Mouse (Mus musculus): ENCODE results near the gene Rbbp6. TPM values are rescaled to one million over a fixed set of nuclear protein-coding genes. Genes with fewer than 3 reads are reported as not detected.
A peak's percentile ranks its signal among the peaks of the same experiment; 100 is the strongest.

The Rbbp6 gene
- total RNA-seq (2021) = 10 to 100 TPM; 24.9 to 35.3 TPM

DNA sequence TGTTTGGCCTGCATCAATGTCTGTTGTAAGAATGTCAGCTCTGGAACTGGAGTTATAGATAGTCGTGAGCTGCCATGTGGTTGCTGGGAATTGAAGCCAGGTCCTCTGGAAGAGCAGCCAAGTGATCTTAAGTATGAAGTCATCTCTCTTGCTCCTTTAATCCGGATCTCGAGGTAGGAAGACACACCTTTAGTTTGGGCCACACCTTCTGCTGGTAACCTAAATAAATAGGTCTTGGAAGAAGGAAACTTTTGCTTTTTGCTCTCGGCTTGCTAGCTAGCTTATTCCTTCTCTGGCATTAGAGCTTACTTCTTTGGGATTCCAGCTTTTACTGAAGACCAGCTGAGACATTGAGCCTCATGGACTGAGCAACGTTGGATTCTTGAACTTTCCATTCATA lies at the start of gene Rbbp6:
Gene Rbbp6 (plus strand): TSS at position 301 of the 400 bp plus-strand sequence.
- intact Hi-C loops (cut with DNase I) = no loop called here
- no peak for DNase-seq (ENCODE audit: low spot score)

DNA sequence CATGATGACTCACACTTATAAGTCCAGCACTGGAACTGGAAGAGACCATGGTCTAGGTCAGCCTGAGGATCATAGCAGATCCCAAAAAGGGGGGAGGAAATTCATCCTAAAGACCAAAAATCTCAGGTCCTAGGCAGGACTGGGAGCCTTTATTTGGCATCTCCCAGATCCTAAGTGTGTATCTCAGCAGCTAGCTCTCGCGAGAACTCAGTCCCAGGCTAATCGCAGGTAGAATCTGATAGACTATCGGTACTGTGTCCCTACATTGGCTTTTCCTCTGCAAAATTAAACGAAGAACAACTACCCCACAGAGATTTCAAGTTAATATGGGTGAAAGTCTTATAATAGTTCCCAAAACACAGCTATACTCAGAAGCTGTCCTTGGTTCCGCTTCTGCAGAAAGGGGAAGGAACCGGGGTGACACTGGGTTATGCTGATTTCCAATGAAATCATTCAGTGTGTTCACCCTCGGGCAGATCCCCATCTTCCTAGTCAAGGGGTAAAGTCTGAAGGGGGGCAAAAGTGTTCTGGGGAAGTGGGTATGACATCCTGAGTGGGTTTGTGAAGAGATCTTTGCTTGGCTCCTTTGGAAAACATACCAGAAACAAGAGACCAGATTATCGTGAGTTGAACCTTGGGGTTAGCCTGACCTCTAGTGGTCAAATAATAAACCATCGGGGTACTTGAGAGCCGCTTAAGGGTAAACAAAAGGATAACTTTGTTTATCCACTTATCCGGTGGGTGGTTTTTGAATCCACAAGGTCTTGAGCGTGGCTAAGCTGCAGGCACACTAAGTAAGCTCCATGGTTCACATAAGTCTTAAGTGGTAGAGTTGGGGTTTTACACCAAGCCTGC lies 45.5 kb upstream of the Rbbp6 start:
- no peak for DNase-seq (ENCODE audit: low spot score)
- intact Hi-C loops (cut with DNase I) = loop anchor here (1.0 to 5.0 kb wide), 4 partner anchors 248 to 668 kb away; partner anchors contain the start of gene Cacng3

DNA sequence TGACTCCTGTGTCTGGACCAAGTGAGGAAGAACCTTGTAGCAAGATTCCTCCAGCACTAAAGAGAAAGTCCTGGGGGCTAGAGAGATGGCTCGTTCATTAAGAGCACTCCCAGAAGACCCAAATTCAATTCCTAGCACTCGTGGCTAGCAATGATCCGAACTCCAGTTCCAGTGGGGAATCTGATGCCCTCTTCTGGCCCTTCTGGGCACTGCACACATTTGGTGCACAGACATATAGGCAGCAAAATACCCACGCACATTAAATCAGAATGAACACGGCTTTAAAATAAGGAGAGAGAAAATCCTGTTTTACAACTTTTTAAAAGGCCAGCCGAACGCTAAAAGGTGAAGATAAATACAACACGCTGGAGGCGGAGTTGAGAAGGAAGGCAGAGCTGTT lies 43.9 kb upstream of the Rbbp6 start:
- intact Hi-C loops (cut with DNase I) = loop anchor here (5.0 kb wide), 2 partner anchors 249 to 669 kb away; partner anchors contain the start of gene Cacng3
- DNase-seq (ENCODE audit: low spot score) = no peak

DNA sequence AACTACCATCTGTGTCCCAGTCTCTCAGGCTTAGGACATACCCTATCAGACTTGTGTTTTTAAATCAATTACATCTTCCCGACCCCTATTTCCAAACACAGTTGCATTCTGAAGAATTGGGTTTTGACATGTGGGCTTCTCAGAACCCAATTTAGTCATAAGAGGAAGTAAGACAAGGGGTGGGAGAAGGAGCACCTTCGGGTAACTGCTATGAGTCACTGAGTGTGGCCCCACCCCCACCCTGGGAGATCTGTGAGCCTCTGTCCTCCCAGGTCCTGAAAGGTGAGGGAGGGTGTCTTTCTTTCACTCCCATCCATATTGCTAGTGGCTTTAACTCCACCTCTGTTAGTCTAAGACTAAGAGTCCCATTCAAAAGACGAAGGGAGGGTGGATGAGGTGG lies 41.2 kb upstream of the Rbbp6 start:
- no peak for DNase-seq (ENCODE audit: low spot score)
- intact Hi-C loops (cut with DNase I) = loop anchor here (5.0 kb wide), 2 partner anchors 252 to 672 kb away; partner anchors contain the start of gene Cacng3

DNA sequence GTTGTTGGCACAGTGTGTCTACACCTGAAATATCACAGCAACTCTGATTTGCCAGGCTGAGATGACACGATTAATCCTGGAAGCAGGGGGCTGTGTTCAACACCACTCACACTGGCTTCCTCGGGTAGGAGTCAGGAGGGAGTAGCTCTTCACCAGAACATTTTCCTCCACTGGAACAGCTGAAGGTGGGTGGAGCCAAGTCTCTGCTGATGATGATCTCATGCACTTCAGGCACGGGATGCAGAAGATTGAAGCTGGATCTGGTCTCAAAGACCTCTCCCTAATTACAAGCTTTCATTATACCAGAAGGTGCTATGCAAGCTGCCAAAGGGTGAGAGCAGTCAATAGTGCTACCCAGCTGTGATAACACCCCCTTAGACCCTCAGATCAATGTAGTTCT lies 35.0 kb upstream of the Rbbp6 start:
- DNase-seq (ENCODE audit: low spot score) = peak; percentile 23
- intact Hi-C loops (cut with DNase I) = no loop called here

DNA sequence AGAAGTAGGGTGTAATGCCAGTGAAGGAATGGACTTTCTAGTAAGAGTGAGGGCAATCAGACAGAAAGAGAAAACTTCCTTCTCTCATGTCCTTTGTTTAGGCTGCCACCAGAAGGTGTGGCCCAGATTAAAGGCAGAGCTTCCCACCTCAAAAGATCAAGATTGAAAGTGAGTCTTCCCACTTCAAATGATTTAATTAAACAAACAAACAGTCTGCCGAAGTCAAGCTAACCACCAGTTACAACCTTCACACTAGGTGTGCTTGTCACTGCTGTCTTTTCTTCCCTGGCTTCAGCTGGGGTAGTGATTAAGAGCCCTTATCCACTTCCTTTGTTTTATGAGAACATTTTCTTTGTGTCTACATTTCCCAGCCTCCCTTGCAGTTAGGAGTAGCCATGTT lies 33.3 kb upstream of the Rbbp6 start:
- intact Hi-C loops (cut with DNase I) = no loop called here
- no peak for DNase-seq (ENCODE audit: low spot score)

DNA sequence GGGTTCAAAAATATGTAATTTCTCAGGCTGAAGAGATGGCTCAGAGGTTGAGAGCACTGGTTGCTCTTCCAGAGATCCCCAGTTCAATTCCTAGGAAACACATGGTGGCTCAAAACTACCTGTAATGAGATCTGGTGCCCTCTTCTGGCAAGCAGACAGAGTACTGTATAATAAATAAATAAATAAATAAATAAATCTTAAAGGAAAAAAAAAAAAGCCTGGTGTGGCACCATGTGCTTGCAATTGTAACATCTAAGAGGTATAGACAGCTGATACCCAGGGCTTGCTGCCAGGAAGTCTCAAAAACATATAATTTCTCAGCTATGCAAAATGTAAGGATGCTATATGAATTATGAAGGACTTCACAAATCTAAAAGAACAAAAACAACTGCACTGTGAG lies 28.9 kb upstream of the Rbbp6 start:
- intact Hi-C loops (cut with DNase I) = no loop called here

DNA sequence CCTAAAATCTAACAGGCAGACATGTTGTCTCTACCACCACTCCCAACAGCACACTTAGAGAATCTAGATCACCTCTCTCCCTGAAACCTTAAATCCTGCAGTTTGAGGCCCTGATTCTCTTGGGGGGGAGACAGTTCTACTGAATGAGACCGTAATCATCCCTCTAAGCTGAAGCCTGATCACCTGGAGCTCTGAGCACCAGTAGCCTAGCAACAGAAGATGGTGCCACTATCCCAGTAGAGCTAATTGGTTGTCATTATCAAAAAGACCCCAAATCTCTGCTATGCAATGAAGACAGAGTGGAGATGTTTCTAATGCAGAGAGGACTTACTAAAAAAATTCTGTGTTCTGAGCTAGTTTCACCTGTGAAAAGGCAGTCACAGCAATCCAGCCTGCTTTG lies 27.3 kb upstream of the Rbbp6 start:
- intact Hi-C loops (cut with DNase I) = no loop called here
- DNase-seq (ENCODE audit: low spot score) = no peak

More for the DNA sequence above, 28.9 kb upstream of the Rbbp6 start:
- DNase-seq (ENCODE audit: low spot score) = no peak

DNA sequence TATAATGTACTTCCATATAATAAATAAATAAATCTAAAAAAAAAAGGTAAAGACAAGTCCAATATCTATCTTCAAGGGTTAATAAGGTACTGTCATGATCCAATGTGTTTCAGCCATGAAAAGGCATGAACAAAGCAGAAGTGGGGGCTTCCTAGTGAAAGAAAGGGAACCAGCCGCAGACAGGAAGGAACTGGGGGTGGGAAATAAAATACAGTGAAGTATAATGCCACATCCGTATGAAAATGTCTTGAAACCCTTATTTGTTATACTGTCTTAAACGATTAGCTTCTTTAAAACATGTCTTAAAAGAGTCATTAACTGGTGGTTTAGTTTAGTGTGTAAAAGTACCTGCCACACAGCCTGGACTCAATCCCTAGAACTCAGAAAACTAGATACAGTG lies 26.3 kb upstream of the Rbbp6 start:
- intact Hi-C loops (cut with DNase I) = no loop called here
- no peak for DNase-seq (ENCODE audit: low spot score)

DNA sequence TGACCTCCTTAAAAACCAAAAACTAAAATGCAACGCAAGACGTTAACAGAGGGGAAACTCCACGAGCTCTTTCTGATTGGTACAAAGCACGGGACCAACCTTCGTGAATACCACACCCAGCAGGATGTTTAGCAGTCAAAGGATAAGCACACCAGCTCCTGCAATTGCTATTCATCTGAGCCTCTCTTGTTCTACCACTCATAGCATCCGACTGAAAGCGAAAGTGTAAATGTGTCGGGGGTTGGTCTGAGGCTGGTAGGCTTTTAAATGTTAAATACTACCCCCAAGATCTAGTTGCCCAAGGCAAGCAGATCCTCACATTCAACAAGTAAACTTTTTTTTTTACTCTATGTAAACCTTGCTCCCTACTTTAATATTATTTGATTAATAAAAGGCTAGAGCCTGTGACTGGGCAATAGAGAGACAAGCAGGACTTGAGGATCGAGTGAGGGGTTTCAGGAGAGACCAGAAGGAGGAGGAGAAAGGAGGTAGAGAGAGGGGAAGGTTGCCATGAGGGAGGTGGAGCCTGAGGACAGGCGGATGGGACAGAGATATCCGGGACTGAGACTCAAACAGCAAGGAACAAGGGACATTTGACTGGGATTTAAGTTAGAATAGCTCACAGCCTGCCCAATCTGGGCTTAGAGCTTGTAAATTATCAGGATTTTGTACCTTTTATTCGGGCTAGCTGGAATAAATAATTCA lies 25.0 kb upstream of the Rbbp6 start:
- intact Hi-C loops (cut with DNase I) = no loop called here
- DNase-seq (ENCODE audit: low spot score) = no peak

DNA sequence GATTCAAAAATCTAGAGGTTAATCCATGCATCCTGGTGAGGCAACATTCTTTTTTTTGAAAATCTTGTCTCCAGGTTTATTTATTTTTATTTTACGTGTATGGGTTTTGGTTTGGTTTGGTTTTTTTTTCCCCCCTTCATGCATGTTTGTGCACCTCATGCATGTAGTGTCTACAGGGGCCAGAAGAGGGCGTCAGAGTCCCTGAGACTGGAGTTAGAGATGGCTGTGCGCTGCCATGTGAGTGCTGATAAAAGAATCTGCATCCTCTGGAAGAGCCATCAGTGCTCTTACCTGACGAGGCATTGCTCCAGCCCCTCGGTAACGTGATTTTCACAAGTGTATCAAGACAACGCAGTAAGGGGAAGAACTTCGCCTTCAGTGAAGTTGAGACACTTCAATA lies 23.4 kb upstream of the Rbbp6 start:
- intact Hi-C loops (cut with DNase I) = no loop called here
- no peak for DNase-seq (ENCODE audit: low spot score)

DNA sequence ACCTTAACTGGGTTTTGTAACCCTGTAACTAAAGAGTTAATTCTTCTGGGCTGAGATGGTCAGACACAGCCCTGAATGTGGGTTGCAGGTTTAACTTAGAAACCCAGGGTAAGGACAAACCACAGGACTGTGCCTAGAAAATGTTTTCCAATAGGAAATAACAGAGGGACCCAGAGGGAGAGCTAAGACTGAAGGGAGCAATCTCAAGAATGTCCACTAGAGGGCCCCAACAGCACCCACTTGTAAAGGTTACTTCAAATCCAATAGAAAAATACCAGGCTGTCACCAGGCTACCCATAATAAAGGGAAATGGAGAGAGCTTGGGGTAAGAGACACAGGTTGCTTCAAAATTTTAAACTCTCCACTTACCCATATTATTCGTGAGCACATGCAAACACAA lies 20.3 kb upstream of the Rbbp6 start:
- intact Hi-C loops (cut with DNase I) = loop anchor here (5.0 kb wide), 1 partner anchor 517 kb away; the partner anchor contains the start of gene Aqp8
- peak; percentile 33 for DNase-seq (ENCODE audit: low spot score)

DNA sequence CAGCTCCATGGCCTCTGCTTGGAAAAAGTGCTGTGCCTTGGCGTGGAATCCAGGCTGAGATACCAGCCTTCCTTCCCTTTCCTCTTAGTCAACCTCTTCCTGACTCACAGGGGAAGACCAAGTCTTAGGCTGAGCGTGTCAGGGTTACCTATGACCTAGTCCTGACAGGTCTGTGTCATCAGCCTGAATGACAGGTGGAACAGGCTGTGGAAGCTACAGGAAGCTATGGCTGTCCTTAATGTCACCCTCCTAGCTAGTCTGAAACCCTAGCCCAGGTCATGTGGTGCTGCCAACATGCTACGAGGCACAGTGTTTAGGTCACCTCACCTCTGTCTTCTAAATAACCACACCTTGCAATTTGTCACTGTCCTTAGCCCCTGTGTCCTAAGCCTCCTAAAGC lies 16.2 kb upstream of the Rbbp6 start:
- intact Hi-C loops (cut with DNase I) = loop anchor here (5.0 kb wide), 1 partner anchor 513 kb away; the partner anchor contains the start of gene Aqp8
- no peak for DNase-seq (ENCODE audit: low spot score)

DNA sequence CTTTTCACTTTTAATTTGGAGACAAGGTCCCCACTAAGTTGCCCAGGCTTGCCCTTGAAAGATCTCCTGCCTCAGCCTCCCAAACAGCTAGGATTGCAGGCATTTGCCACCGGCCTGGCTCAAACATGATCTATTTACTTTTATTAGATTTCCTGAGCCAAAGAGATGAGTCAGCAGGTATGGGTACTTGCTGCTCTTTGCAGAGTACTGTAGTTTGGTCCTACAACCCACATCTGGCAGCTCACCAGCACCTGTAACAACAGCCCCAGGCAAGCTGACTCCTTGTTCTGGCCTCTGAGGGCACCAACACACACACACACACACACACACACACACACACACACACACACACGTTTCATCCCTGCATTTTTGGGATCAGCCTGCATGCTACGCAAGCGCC lies 14.0 kb upstream of the Rbbp6 start:
- intact Hi-C loops (cut with DNase I) = no loop called here
- no peak for DNase-seq (ENCODE audit: low spot score)

DNA sequence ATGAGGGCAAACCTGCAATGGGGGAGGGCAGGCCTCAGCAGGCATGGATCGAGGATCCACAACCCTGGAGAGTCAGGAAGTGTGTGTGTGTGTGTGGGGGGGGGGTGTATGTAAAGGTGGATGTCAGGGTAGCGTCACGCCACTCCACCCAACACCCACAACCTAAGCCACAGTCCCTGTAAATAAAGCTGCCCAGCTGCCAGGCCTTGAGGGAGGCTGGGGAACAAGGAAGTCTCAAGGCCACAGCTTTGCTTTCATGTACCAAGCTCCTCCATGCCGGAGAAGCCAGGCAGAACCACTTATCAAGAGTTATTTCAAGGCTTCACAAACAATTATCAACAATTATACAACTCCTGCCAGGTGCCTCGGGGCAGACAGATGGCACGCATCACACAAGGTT lies 13.4 kb upstream of the Rbbp6 start:
- no peak for DNase-seq (ENCODE audit: low spot score)
- intact Hi-C loops (cut with DNase I) = no loop called here

DNA sequence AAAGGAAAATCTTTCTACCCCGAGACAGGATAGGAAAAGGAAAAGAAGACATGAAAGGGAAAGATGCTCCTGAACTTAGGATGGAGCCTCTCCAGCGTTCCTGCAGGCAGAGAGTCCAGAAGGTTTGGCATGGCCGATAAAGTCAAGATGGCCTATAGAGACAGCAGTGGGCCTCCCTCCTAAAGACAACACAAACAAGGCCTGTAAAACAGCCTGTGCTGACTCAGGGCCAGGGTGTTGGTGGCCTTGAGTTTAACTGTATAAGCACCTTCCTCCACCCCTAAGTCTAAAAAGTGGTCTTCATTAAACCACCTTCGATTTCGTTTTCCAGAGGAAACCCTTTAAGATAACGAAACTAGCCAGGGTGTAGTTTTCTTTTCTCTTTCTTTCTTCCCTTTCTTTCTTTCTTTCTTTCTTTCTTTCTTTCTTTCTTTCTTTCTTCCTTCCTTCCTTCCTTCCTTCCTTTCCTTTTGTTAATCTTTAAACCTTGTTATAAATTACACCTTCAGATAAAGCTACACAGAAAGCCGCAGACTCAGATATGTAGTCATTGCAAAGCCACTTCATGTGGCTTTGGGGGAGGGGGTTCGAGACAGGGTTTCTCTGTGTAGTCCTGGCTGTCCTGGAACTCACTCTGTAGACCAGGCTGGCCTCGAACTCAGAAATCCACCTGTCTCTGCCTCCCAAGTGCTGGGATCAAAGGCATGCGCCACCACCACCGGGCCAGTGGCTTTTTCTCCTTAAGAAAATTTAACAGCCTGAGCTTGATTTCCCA lies 10.8 kb upstream of the Rbbp6 start:
- intact Hi-C loops (cut with DNase I) = no loop called here
- no peak for DNase-seq (ENCODE audit: low spot score)

DNA sequence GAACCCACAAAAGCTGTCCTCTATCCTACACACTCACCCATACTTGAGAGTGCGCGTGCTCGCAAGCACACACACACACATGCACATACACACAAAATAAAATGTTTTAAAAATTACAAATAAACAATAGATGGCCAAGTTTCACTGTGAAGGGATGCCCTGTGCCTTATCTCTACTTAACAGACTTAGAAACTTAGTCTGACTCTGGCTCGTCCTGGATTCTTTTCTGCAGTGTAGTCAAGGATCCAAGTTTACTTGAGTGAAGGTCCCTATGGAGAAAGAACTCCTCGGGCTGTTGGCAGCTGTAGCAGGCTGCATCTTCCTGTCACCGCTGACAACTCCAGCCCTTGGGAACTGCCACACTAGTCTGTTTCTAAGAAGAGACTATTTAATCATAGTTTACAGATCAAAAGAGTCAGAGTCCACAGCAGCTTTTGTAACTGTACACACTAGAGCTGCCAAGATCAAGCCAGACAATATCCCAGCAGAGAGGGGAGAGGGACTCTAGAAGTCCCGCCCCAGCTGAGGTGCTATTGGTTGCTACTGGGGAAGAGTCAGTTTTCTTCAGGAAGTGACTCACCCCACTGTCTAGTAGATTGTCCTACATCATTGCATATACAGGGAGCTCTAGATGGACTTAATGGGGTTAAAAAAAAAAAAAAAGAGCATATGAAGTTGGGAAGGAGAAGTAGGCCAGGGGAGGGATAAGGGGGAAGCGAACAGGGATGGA lies 10.1 kb upstream of the Rbbp6 start:
- peak; percentile 14 for DNase-seq (ENCODE audit: low spot score)
- intact Hi-C loops (cut with DNase I) = no loop called here

DNA sequence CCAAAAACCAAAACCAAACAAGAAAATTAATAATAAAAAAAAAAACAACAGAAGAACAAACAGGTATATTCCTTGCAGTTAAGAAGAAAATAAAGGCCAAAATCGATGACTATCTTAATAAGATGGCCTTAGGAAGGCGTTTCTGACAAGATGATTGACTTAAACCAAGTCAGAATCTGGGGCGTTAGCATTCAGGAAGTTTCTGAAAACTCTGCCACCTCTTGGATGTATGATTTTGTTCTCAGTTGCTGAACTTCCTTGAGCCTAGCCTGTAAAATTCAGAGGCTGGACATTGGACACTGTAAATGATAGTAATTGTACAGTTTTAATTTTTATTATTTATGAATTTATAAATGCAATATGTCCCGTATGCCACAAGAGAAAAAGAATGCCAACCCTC lies 3.3 kb downstream of the Rbbp6 start:
- intact Hi-C loops (cut with DNase I) = no loop called here
- DNase-seq (ENCODE audit: low spot score) = no peak

DNA sequence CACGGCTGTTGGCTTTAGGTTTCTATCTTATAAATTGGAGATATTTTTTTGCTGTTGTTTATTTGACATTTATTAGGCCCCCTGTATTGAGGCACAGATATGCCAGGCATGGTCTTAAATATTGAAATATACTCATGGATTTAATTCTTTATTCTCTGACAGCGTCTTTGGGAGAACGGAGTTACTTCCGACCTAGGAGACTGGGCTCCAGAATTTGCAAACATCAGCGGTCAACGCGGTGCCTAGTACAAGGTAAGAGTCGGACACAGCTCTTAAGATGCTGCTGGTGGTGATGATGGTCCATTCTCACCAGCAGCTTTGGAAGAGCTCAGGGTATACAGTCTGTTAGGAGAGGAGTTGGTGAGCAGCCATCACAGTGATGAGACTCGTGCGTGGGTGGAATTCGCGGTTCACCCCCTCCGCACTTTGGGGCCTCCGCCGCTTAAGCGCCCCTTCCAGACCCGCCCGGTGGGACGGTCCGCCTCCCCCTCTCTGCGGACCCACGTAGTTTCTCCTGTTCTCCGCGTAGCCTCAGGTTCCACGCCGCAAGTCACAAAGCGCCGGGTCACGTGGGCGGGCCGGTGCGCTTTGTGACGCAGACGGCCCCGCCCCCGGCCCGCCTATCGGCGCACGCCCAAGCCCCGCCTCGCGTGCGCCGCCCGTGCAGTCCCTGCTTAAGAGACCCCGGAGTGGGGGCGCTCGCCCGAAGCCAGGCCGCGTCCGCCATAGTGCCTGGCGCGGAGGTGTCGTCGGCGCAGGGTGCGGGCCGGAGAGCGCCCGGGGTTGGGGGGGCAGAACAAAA lies 3.9 kb downstream of the Rbbp6 start:
- peak; percentile 83 for DNase-seq (ENCODE audit: low spot score)
- intact Hi-C loops (cut with DNase I) = no loop called here
